In genomic region chr17:30606206-30606605, GRCm38 (mm10) we compare ENCODE assay signal across 29 mouse cellular contexts. TPM values are rescaled to one million over a fixed set of nuclear protein-coding genes. Genes with fewer than 3 reads are reported as not detected.
DNase-seq lines count a peak whose midpoint lies in the region; ATAC-seq and TF ChIP-seq lines count a peak whose summit lies in the region.
"Had no signal": no experiment of that assay in that cellular context is flagged by ENCODE, and none has a peak within 500 bp of the region (broad histone marks: within the 10 kb centered on the region; RNA-seq: fewer than 3 reads in every experiment).

No protein-coding gene starts in this region.

- H3K27me3 ChIP-seq in liver, adult 2 months (ENCODE audit: control insufficient read depth, insufficient read depth, low read length), result no peaks in the 10 kb centered on the region
- no peaks in the 10 kb centered on the region for H3K27me3 ChIP-seq in stomach, embryonic 15.5 days (replicated peaks)
- H3K27me3 ChIP-seq: CH12.LX; heart, embryonic 12.5 days; limb, embryonic 13.5 days; neural tube, embryonic 12.5 days had no signal

- TF ChIP-seq POLR2A in liver, adult 2 months (IDR thresholded peaks at IDR 0.05; ENCODE audit: extremely low read depth, insufficient read depth, low read length), result no peak

- H3K4me3 ChIP-seq in gastrocnemius, adult 2 months, result peak overlapping the region; percentile 40
- H3K4me3 ChIP-seq in liver, adult 2 months (ENCODE audit: insufficient read depth, low read depth, low read length), result no peak overlapping the region; the same call in 1 of the 2 replicates
- peak overlapping the region; percentile 21 to 40 for H3K4me3 ChIP-seq in ES-E14 (ENCODE audit: insufficient read depth in 1 of 2, low read depth in 1 of 2, low read length in 2 of 2, poor library complexity in 1 of 2, severe bottlenecking in 1 of 2)
- H3K4me3 ChIP-seq in stomach, embryonic 15.5 days (replicated peaks), result no peak overlapping the region
- H3K4me3 ChIP-seq: erythroblast, embryonic 14.5 days; heart, adult 2 months; heart, embryonic 12.5 days; limb, embryonic 13.5 days; midbrain, embryonic 10.5 days; myocyte; neural tube, embryonic 12.5 days had no signal

- no peak for DNase-seq in gastrocnemius, adult 2 months
- DNase-seq in gastrocnemius, adult 18-20 months (ENCODE audit: low spot score), result no peak
- no peak for DNase-seq in liver, adult 2 months (ENCODE audit: extremely low read depth, low read depth, low spot score)
- DNase-seq in liver (no peak), ES-E14 (ENCODE audit: low read depth, low spot score) (no peak)
- no peak for DNase-seq in frontal cortex, postnatal 36 days (ENCODE audit: low spot score in 2 of 2)
- no peak for DNase-seq in cerebellum, postnatal 36 days
- DNase-seq: adrenal gland, postnatal 25 days; cerebellum, adult 11-12 months; cerebellum, adult 9-11 months; gastrocnemius, postnatal 36 days; kidney, adult 9 months; kidney, postnatal 10 days; layer of hippocampus, adult 9-11 months; lung, embryonic 14.5 days; lung, postnatal 14 days; right cerebral cortex, adult 18-20 months had no signal

- peak overlapping the region; percentile 44; the same call in 1 of the 2 replicates for H3K9ac ChIP-seq in liver, adult 2 months (ENCODE audit: low read depth, low read length)
- peak overlapping the region; percentile 44; the same call in 1 of the 2 replicates for H3K9ac ChIP-seq in ES-E14 (ENCODE audit: insufficient read depth, low read depth, low read length, poor library complexity, severe bottlenecking)
- no peak overlapping the region for H3K9ac ChIP-seq in stomach, embryonic 15.5 days
- H3K9ac ChIP-seq: heart, embryonic 12.5 days; limb, embryonic 13.5 days; liver, embryonic 14.5 days; lung, embryonic 14.5 days; neural tube, embryonic 12.5 days had no signal

- no peak for ATAC-seq in stomach, embryonic 15.5 days (ENCODE audit: insufficient read depth, low FRiP score, low read depth)
- ATAC-seq: forebrain, embryonic 16.5 days; hindbrain, embryonic 16.5 days had no signal

- intact Hi-C loops in gastrocnemius, adult 2 months (cut with DNase I), result no loop called here

- H3K79me2 ChIP-seq in liver, adult 2 months (ENCODE audit: control insufficient read depth, insufficient read depth, low read length), result peaks cover 45% of the 10 kb centered on the region

- H3K9me3 ChIP-seq in ES-E14 (ENCODE audit: control insufficient read depth, insufficient read depth, low read depth, low read length), result no peaks in the 10 kb centered on the region
- no peaks in the 10 kb centered on the region for H3K9me3 ChIP-seq in stomach, embryonic 15.5 days
- H3K9me3 ChIP-seq: limb, embryonic 13.5 days; midbrain, embryonic 10.5 days; neural tube, embryonic 12.5 days had no signal

- peaks cover 42% of the 10 kb centered on the region for H3K4me1 ChIP-seq in liver, adult 2 months (ENCODE audit: control insufficient read depth, insufficient read depth, low read length)
- peaks cover 41 to 51% of the 10 kb centered on the region in 2 experiments for H3K4me1 ChIP-seq in ES-E14 (ENCODE audit: control insufficient read depth in 2 of 2, insufficient read depth in 2 of 2, low read length in 2 of 2, poor library complexity in 1 of 2)
- H3K4me1 ChIP-seq in stomach, embryonic 15.5 days, result peaks cover 16% of the 10 kb centered on the region

- TF ChIP-seq CTCF in gastrocnemius, adult 2 months (IDR thresholded peaks at IDR 0.05), result no peak
- no peak for TF ChIP-seq CTCF in liver, adult 2 months (IDR thresholded peaks at IDR 0.05; ENCODE audit: low read depth, low read length)

- peak overlapping the region; percentile 43 for H3K27ac ChIP-seq in gastrocnemius, adult 2 months
- peak overlapping the region; percentile 74 for H3K27ac ChIP-seq in liver, adult 2 months (replicated peaks; ENCODE audit: insufficient read depth, low read depth, low read length)
- H3K27ac ChIP-seq in ES-E14 (ENCODE audit: insufficient read depth, low read depth, low read length, poor library complexity, severe bottlenecking), result peak overlapping the region; percentile 37; the same call in 1 of the 2 replicates
- H3K27ac ChIP-seq in stomach, embryonic 15.5 days, result peak overlapping the region; percentile 11; the same call in 1 of the 2 replicates
- H3K27ac ChIP-seq: heart, adult 2 months; limb, embryonic 13.5 days; liver, embryonic 14.5 days; neural tube, embryonic 12.5 days had no signal

- H3K4me2 ChIP-seq in stomach, embryonic 15.5 days, result no peak overlapping the region
- H3K4me2 ChIP-seq: heart, embryonic 12.5 days; limb, embryonic 13.5 days; lung, embryonic 14.5 days; neural tube, embryonic 12.5 days had no signal

- H3K36me3 ChIP-seq in liver, adult 2 months (ENCODE audit: control insufficient read depth, insufficient read depth, low read length), result peaks cover 17% of the 10 kb centered on the region; the same call in 1 of the 2 replicates
- peaks cover 14% of the 10 kb centered on the region; the same call in 1 of the 2 replicates for H3K36me3 ChIP-seq in ES-E14 (ENCODE audit: control insufficient read depth, insufficient read depth, low read length, poor library complexity, severe bottlenecking)
- H3K36me3 ChIP-seq in stomach, embryonic 15.5 days, result peaks cover 20% of the 10 kb centered on the region

- 59% methylated on average over 11 of the region's 11 CpGs for WGBS in liver, adult 2 months
- WGBS in stomach, embryonic 15.5 days, result 87% methylated on average over 11 of the region's 11 CpGs

- in situ Hi-C loops in ES-E14 (cut with MboI; ENCODE audit: low sequenced_read_pairs in 2 of 2, unreplicated experiment in 2 of 2), result no loop called here

TF ChIP-seq in ES-E14, 5 proteins besides CTCF, POLR2A, EP300 and RAD21:
- no peak for TF ChIP-seq ZC3H11A (IDR thresholded peaks at IDR 0.05; ENCODE audit: borderline replicate concordance, low read depth, low read length)
TF ChIP-seq in ES-E14: peak in this region for 0.

RNA-seq across cellular contexts. Expression of gene Dnah8, which starts 17.9 kb away (rescaled TPM):
- total RNA-seq in gastrocnemius, adult 2 months (2021), result under 1 TPM in 1 of 2 experiments, not detected in 1; 0.11 TPM
- total RNA-seq in gastrocnemius, adult 18-20 months (2021), result under 1 TPM; 0.02 to 0.19 TPM
- 0.13 and 0.18 TPM in 2 replicates for total RNA-seq in liver, adult 2 months (2014; rRNA removed)
- 0.15 and 0.20 TPM in 2 replicates for polyA plus RNA-seq in liver, adult 2 months (2012; rRNA removed)
- 19.5 and 28.0 TPM in 2 replicates for total RNA-seq in ES-E14 (2012; rRNA removed)
- 0.89 and 1.0 TPM in 2 replicates for polyA plus RNA-seq in stomach, embryonic 15.5 days (2015; fragmentation: Nextera tagmentation; extraction: Ambion mirVana)

RNA-seq across cellular contexts. Expression of gene Glo1, which starts 20.5 kb away (rescaled TPM):
- total RNA-seq in gastrocnemius, adult 2 months (2021), result 100 to 1,000 TPM; 159 to 169 TPM
- total RNA-seq in gastrocnemius, adult 18-20 months (2021), result 100 to 1,000 TPM; 161 to 164 TPM
- total RNA-seq in liver, adult 2 months (2014; rRNA removed), result 384 and 388 TPM in 2 replicates
- 229 and 239 TPM in 2 replicates for polyA plus RNA-seq in liver, adult 2 months (2012; rRNA removed)
- total RNA-seq in ES-E14 (2012; rRNA removed), result 283 and 284 TPM in 2 replicates
- polyA plus RNA-seq in stomach, embryonic 15.5 days (2015; fragmentation: Nextera tagmentation; extraction: Ambion mirVana), result 216 and 221 TPM in 2 replicates

RNA-seq across cellular contexts. Expression of gene Btbd9, which starts 29.9 kb away (rescaled TPM):
- 10 to 100 TPM; 11.9 to 14.7 TPM for total RNA-seq in gastrocnemius, adult 2 months (2021)
- 10 to 100 TPM; 11.5 to 15.2 TPM for total RNA-seq in gastrocnemius, adult 18-20 months (2021)
- 12.8 and 14.7 TPM in 2 replicates for total RNA-seq in liver, adult 2 months (2014; rRNA removed)
- 12.7 and 15.8 TPM in 2 replicates for polyA plus RNA-seq in liver, adult 2 months (2012; rRNA removed)
- 28.2 and 34.8 TPM in 2 replicates for total RNA-seq in ES-E14 (2012; rRNA removed)
- 56.0 TPM in 2 replicates for polyA plus RNA-seq in stomach, embryonic 15.5 days (2015; fragmentation: Nextera tagmentation; extraction: Ambion mirVana)

Comparison
In these comparisons a context has a peak if more than half of its experiments do, and no peak if none do; other contexts are left out.
1. H3K27ac ChIP-seq: peak in every context shown above with its lines; median percentile 74 in liver, adult 2 months; 43 in gastrocnemius, adult 2 months; 37 in ES-E14; 11 in stomach, embryonic 15.5 days.
2. H3K4me3 ChIP-seq: peak in gastrocnemius, adult 2 months (single experiment) and ES-E14 (2 of 2); none in liver, adult 2 months (single experiment) and stomach, embryonic 15.5 days (single experiment).
3. RNA of gene Dnah8, which starts 17.9 kb away (total RNA-seq): 19.5 to 28.0 TPM in ES-E14; 0.02 to 0.19 TPM in gastrocnemius, adult 18-20 months, 0.13 to 0.18 TPM in liver, adult 2 months and 0.11 TPM in gastrocnemius, adult 2 months; every median in the first group is over 10 times any median in the second.